Mouse (Mus musculus): ENCODE results near the gene Phospho1. TPM values are rescaled to one million over a fixed set of nuclear protein-coding genes. Genes with fewer than 3 reads are reported as not detected.
"Not testable (repeated sequence)": the region's sequence is repeated elsewhere in the genome, so short reads cannot be mapped to it uniquely, and the experiment has no call there.

Gene Phospho1
- total RNA-seq, 1 experiment from 2014 or later: 3.9 TPM

DNA sequence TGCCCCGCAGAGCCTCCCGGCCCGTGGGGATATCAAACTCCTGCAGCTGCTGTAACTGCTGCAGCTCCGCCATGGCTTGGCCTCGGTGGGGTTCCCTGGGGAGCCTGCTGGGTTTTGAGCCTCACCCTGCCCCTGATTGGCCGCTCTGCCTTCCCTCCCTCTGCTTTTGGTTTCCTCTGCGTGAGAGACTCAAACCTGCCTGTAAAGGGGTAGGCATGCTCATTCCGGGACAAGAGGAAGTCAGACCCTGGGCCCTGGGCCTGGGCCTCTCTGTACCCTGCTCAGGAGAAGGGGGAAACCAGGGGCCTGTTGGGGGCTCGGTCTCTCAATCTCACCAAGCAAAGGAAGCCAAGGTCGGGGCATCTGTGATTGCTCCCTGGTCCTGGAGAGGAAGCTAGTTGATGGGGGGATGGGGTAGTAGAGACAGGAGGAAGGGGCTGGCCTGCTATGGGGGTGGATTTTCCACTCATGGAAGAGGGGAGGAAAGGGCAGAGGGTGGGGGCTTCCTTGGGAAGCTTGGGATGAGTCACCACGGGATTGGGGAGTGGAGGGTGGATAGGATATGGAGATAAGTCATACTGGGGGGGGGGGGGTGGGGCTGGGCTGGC, 17.9 kb downstream of the Phospho1 start, which contains the start of gene Abi3:
Gene Abi3, minus strand, starts transcription at position 403 of the 608 bp plus-strand sequence.
- peak; percentile 47 to 73 for ATAC-seq (replicated peaks in 1 of 2; ENCODE audit: insufficient read depth in 1 of 2, low FRiP score in 2 of 2, low TSS enrichment in 1 of 2, low read depth in 1 of 2, poor library complexity in 2 of 2, severe bottlenecking in 2 of 2)

DNA sequence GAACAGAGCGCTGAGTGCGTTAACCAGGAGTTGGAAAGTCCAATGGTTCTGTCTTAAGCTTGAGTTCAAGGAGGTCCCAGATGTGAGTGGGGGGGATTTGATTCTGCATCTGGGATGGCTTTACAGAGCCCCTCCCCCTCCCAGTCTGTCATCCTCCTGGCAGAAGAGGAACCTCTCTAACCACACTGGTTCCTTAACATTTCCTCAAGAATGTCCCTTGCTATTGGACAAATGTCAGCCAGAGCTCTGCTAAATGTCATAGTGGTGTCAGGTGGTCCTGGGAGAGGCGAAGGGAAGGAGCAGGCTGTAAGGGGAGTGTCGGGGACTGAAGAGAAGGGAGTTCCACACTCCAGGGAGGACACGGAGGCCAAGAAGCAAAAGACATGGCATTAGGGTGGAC, 18.7 kb downstream of the Phospho1 start:
- ATAC-seq (replicated peaks in 1 of 2; ENCODE audit: insufficient read depth in 1 of 2, low FRiP score in 2 of 2, low TSS enrichment in 1 of 2, low read depth in 1 of 2, poor library complexity in 2 of 2, severe bottlenecking in 2 of 2): peak; percentile 18 to 33

DNA sequence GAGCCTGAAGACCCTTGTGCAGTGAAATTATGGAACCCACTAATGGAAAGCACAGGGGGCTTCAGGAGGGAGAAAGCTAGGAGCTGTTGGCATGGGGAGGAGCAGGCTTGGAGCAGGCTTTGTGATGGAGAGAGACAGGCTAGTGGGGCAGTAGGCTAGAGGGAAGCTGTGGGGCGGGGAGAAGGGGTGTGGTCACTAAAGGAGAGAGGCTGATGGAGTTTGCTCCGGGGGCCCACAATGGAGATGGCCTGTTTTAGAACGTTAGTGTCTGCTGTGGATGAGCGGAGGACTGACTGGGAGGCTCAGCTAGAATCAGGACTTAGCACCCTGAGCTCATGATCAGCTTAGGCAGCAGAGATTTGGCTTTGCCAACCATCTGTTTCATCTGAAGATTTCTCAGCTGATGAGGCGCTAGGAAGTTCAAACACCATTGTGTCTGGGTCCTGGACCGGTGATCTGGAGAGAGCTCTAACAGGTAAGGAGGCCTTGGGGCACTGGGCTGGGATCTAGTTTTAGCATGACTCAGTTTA, 19.2 kb downstream of the Phospho1 start:
- no peak for ATAC-seq (replicated peaks in 1 of 2; ENCODE audit: insufficient read depth in 1 of 2, low FRiP score in 2 of 2, low TSS enrichment in 1 of 2, low read depth in 1 of 2, poor library complexity in 2 of 2, severe bottlenecking in 2 of 2)

DNA sequence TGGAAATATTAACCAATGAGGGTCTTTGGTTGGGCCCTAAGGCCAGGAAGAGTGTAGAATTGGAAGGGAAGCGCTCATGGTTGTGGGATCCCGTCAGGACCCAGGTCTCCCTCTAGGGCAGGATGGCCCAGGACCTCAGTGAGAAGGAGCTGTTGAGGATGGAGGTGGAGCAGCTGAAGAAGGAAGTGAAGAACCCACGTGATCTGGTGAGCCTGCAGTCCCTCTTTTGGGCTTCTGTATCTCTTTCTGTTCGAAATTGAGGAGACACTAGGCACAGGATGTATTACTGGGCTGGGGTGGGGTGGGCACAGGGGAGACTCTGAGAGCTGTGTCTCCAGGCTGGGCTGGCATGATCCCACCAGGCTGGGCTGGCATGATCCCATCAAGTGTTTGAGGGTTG, 20.6 kb downstream of the Phospho1 start:
- no peak for ATAC-seq (replicated peaks in 1 of 2; ENCODE audit: insufficient read depth in 1 of 2, low FRiP score in 2 of 2, low TSS enrichment in 1 of 2, low read depth in 1 of 2, poor library complexity in 2 of 2, severe bottlenecking in 2 of 2)

DNA sequence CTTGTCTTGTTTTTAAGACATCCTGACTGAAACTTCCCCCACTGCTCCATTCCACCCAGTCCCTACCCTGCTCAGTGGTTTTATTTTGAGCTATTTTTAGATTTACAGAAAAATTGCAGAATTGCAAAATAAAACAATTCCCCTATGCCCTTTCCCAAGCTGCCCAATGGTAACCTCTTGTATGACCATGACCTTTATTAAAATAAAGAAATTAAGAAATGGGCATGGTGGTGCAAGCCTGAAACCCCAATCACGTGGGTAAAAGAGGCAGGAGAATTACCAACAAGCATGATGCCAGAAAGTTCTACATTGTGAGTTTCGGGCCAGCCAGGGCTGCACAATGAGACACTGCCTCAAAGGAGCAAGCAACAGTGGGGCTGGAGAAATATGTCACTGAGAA, 26.6 kb downstream of the Phospho1 start:
- ATAC-seq (replicated peaks in 1 of 2; ENCODE audit: insufficient read depth in 1 of 2, low FRiP score in 2 of 2, low TSS enrichment in 1 of 2, low read depth in 1 of 2, poor library complexity in 2 of 2, severe bottlenecking in 2 of 2): no peak

DNA sequence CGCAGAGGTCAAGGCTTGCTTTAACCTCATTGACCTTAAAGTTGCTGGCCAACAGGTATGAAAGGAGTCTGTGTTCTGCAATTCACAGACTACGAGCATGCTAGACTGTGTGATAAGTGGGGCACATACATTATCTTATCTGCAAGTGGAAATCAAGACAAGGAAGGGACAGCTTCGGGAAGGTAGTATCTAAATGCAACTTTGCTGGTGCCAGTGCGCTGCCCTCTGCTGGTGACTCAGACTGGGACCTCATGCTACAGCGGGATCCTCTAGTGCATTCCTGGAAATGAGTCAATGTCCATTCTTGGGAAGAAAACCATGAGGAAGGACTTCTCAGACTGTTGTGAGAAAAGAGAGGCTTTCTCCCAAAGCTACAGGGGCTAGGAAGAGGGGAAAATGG, 29.4 kb downstream of the Phospho1 start:
- 0 out of 4 replicates have a peak, but pooled peaks of 1 of the 2 experiments have one; percentile 29 for ATAC-seq (replicated peaks in 1 of 2; ENCODE audit: insufficient read depth in 1 of 2, low FRiP score in 2 of 2, low TSS enrichment in 1 of 2, low read depth in 1 of 2, poor library complexity in 2 of 2, severe bottlenecking in 2 of 2)

DNA sequence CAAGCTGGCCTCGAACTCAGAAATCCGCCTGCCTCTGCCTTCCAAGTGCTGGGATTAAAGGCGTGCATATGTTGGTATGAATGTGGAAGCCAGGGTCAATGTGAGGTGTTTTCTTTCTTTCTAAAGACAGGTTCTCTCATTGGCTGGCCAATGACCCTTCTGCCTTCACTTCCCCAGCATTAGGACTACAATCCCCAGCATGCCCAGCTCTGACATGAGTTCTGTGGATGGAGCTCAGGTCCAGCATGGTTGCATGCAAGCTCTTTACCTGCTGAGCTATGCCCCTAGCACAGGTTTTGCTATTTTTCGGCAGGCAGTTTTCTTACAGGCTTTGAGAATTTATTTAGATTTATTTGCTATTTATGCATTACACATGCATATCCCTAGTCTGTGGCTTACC, 33.0 kb downstream of the Phospho1 start:
- no peak for ATAC-seq (replicated peaks in 1 of 2; ENCODE audit: insufficient read depth in 1 of 2, low FRiP score in 2 of 2, low TSS enrichment in 1 of 2, low read depth in 1 of 2, poor library complexity in 2 of 2, severe bottlenecking in 2 of 2)

DNA sequence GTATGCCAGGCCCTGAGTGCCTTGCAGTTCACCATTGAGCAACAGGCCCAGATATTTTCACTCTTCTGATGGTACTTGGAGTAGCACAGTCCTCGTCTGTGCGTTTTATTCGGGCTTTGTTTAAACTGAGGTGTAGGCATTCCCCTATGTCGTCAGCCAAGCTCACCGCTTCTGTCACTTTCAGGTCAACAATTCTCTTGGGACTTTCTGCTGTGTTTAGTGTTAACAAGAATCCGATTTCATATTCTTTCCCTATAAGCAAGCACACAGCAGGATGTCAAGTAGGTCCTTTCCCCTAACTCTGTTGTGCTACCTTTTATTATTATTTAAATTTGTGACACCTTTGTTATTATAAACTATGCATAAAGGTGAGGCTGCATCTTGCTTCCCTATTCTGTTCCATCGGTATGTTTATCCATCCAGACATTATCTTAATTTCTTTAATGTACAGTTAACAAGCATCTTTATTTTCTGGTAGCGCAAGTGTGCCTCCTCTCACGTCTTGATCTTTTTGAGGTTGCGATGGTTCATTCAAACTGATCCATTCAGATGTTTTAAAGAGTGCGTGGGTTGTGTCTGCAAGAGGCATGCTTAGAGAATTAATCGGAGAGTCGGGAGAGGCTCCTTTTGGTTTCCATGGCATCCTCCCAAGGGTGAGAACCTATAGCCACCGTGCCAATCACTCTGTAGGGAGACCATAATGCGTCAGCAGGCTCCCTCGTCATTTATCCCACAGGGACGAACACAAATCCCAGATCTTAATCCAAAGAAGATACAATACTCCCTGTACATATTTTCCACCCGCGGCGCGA, 33.6 kb downstream of the Phospho1 start:
- no peak for ATAC-seq (replicated peaks in 1 of 2; ENCODE audit: insufficient read depth in 1 of 2, low FRiP score in 2 of 2, low TSS enrichment in 1 of 2, low read depth in 1 of 2, poor library complexity in 2 of 2, severe bottlenecking in 2 of 2)

DNA sequence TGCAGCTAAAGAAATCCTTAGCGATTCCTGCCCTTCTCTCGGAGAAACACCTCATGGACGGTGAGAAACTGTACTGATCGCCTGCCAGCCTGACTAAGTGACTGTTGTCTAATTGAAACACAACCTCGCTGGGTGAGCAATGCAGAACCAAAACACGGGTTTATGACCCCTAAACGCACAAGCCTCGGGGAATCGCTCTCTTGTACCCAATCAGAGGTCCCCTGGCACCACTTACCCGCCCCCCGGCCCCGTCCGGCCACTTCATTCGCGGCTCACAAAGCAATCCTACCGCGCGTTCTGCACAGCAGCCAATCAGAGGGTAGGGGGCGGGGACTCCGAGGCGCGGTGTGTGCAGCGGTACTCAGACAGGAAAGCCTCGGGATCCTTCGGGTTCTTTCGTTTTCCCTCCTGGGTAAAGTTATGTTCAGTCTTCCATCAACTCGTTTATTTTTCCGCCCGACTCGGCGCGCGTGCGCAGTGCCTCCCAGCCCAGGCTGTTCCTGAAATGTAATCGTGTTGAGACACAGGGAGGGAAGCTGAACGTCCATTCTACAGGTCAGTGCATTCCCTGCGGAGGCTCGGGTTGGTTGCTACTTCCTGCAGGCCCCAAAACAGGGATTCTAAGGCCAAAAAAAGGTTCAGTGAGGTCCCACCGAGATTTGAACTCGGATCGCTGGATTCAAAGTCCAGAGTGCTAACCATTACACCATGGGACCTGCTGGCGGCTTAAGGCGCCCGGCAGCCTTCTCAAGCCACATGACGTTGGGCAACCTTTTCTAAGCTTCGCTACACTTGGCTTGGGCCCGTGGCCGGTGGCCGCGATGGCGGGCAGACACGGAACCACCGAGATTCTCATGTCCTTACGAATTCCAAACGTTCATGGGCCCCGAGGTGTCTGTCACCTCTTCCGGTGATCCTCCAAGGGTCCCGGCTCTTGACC, 34.5 kb downstream of the Phospho1 start:
- ATAC-seq (replicated peaks in 1 of 2; ENCODE audit: insufficient read depth in 1 of 2, low FRiP score in 2 of 2, low TSS enrichment in 1 of 2, low read depth in 1 of 2, poor library complexity in 2 of 2, severe bottlenecking in 2 of 2): peak; percentile 97

DNA sequence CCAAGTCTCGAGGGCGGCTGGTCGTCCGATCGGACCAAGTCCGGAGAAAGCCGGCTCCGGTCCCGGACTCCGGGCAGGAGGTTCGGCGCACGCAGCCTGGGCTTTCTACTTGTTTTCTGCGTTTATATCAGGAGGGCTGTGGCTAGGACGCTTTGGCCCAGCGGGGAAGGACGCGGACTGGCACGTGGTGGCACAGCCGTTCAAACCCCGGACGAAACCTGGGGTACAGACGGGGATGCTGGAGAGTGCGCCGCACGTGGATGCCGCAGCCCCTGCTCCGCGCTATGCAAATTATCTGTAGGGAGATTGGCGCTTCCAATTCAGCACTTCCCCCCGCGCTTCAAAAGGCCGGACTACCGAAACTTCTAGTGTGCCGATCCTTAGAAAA, 35.2 kb downstream of the Phospho1 start:
- peak in 1 of 2 experiments; percentile 40; a peak in 2 of 4 replicates for ATAC-seq (replicated peaks in 1 of 2; ENCODE audit: insufficient read depth in 1 of 2, low FRiP score in 2 of 2, low TSS enrichment in 1 of 2, low read depth in 1 of 2, poor library complexity in 2 of 2, severe bottlenecking in 2 of 2)

DNA sequence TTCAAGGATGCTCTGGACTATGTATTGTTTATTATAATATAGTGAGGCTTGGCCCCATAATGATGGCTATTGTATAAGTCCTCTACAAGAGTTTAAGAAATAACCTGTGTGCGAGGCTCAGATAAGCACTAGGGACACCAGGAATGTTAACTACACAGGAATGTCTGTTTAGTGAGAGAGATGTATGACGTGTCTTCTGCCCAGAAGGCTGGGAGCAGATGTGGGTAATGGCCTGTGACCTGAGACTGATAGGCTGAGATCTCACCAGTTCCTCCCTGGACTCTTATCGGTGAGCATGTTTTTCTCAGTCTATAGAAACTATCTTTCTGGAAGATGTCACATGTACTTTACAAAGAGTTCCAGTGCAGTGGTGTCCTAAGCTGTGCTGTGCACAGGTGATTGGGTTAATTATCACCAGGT, 35.8 kb downstream of the Phospho1 start:
- ATAC-seq (replicated peaks in 1 of 2; ENCODE audit: insufficient read depth in 1 of 2, low FRiP score in 2 of 2, low TSS enrichment in 1 of 2, low read depth in 1 of 2, poor library complexity in 2 of 2, severe bottlenecking in 2 of 2): no peak

DNA sequence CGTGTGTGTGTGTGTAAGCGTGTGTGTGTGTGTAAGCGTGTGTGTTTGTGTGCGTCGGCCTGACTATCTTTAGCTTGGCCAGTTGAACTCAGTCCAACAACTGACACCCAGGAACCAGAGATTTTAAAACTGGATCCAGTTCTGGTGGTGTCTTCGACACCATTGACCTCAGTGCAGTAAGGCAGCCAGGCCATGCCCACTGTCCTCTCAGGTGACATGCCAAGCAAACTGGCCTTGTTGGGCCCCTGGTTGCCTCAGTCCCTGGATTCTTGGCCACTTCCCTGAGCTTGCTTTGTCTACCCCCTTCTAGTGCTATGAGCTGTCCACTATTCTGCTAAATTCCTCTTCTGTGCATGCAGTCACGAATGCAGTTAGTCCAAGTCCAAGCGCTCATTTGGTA, 37.1 kb downstream of the Phospho1 start:
- ATAC-seq (replicated peaks in 1 of 2; ENCODE audit: insufficient read depth in 1 of 2, low FRiP score in 2 of 2, low TSS enrichment in 1 of 2, low read depth in 1 of 2, poor library complexity in 2 of 2, severe bottlenecking in 2 of 2): no peak

DNA sequence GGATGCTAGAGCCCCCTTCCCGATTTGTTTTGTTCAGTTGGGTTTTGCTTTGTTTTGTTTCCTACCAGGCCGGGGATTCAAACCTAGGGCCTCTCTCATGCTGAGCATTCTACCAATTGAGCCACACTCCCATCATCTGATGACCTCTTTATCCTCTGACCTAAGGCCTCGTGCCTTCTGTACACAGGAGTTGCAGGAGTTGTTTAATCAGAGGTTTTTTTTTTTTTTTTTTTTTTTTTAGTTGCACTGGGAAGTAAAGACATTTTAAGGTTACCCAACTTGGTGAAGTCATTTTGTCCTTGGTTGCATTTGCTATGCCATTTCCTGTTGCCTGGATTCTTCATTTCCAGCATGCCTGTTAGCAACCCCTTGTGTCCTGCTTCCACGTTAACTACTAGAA, 45.1 kb downstream of the Phospho1 start:
- ATAC-seq (replicated peaks in 1 of 2; ENCODE audit: insufficient read depth in 1 of 2, low FRiP score in 2 of 2, low TSS enrichment in 1 of 2, low read depth in 1 of 2, poor library complexity in 2 of 2, severe bottlenecking in 2 of 2): peak in 1 of 2 experiments; percentile 10; a peak in 1 of 4 replicates

DNA sequence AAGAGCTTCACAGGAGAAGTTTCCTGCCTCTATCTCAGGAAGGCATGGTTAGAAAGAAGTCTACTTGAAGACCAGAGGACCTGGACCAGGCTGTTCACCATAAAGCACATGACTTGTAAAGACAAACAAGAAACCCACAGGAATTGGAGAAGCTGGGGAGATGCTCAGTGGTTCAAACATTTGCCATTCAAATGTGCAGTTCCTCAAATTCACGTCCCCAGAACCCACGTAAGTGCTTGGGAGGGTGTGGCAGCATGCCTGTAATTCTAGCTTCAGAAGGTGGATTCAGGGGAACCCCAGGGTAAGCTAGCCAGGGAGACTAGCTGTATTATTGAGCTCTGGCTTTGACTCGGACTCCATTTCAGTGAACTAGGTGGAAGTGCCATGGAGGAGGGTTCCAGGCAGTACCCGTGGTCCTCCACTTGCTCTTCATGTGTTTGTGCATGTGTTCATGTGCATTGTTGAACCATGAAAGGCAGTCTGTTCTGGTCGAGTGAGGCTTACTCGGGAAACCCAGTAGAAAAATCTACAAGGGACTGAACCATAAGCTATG, 45.7 kb downstream of the Phospho1 start:
- peak; percentile 53 for ATAC-seq (replicated peaks in 1 of 2; ENCODE audit: insufficient read depth in 1 of 2, low FRiP score in 2 of 2, low TSS enrichment in 1 of 2, low read depth in 1 of 2, poor library complexity in 2 of 2, severe bottlenecking in 2 of 2)

DNA sequence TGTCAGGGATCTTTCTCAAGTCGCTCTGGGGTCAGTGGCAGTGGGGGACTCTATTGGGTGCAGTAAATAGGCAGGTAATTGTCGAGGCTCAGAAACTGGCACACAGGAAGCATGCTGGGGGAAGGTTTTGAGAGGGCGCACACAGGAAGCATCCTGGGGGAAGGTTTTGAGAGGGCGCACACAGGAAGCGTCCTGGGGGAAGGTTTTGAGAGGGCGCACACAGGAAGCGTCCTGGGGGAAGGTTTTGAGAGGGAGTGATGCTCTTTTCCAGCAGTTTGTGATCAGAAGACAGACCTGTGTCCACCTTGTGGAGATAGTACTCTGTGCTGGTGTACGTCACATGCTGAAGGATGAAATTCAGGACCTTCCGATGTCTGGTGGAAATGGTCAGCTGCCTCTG, 51.5 kb downstream of the Phospho1 start:
- no peak for ATAC-seq (replicated peaks in 1 of 2; ENCODE audit: insufficient read depth in 1 of 2, low FRiP score in 2 of 2, low TSS enrichment in 1 of 2, low read depth in 1 of 2, poor library complexity in 2 of 2, severe bottlenecking in 2 of 2)

DNA sequence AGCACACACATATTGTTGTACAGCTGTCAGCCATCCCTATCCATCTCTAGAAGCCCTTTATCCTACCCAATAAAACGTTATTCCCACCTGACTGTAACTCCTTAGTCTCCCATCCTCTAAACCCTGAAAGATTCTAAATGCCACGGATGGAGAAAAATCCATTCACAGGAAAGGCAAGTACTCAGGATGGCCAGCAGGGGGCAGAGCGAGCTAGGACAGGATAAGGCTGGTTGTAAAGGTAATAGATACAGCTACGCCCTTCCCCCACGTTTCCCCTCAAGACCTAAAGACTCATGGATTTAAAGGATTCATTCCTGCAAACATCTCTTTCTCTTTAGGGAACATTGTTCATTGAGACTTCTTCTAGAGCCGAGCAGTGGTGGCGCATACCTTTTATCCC, 52.0 kb downstream of the Phospho1 start:
- ATAC-seq (replicated peaks in 1 of 2; ENCODE audit: insufficient read depth in 1 of 2, low FRiP score in 2 of 2, low TSS enrichment in 1 of 2, low read depth in 1 of 2, poor library complexity in 2 of 2, severe bottlenecking in 2 of 2): peak; percentile 62 to 67; a peak in 3 of 4 replicates

DNA sequence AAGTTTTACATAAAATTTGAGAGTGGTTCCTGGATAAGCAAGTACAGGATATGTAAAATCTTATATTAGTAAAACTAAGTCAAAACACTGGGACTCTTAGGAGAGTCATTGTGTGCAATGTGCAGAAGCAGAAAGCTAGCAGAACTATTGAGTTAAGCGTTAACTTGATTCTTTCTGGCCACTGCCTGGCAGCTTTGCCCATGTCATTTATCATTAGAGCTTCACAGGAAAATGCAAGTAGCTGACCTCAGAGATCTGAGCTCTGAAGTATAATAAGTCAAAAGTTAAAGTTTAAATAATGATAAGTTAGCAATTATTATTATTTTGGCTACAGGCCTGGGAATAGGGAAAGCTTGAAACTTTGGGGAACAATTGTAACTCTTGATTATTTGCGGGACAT, 55.6 kb downstream of the Phospho1 start:
- ATAC-seq (replicated peaks in 1 of 2; ENCODE audit: insufficient read depth in 1 of 2, low FRiP score in 2 of 2, low TSS enrichment in 1 of 2, low read depth in 1 of 2, poor library complexity in 2 of 2, severe bottlenecking in 2 of 2): not testable (repeated sequence)

Measured in hematopoietic stem cell, adult 5-6 weeks (primary cell).